Mouse (Mus musculus): ENCODE results near the gene Arsg.

Arsg gene

GRCm38 (mm10) chr11:109544432-109544831 lies 71.3 kb downstream of the Arsg start:
- no peak for DNase-seq (ENCODE audit: low spot score in 2 of 2)

DNA sequence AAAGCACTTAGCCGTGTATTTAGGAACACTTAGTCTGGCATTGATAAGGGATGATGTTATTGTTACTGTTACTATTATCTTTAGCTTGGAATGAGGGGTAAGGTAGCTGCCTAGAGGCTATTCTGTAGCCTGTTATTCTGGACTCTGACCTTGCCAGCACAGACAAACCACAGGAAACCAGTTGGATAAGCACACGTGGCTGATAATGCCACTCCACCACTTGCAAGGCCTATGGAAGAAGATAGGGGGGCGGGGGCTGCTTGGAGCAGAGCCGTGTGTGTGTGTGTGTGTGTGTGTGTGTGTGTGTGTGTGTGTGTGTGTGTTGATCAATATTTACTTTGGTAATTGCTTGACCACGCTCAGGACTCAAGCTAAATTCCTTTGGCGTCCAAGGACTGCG lies 72.1 kb downstream of the Arsg start:
- no peak for DNase-seq (ENCODE audit: low spot score in 2 of 2)

- no peak for DNase-seq (ENCODE audit: low spot score in 2 of 2)
These were observed 72.5 kb downstream of the Arsg start for GRCm38 (mm10) chr11:109545700-109546143.

- DNase-seq (ENCODE audit: low spot score in 2 of 2): no peak
These were observed 73.3 kb downstream of the Arsg start for GRCm38 (mm10) chr11:109546305-109547001.

DNA sequence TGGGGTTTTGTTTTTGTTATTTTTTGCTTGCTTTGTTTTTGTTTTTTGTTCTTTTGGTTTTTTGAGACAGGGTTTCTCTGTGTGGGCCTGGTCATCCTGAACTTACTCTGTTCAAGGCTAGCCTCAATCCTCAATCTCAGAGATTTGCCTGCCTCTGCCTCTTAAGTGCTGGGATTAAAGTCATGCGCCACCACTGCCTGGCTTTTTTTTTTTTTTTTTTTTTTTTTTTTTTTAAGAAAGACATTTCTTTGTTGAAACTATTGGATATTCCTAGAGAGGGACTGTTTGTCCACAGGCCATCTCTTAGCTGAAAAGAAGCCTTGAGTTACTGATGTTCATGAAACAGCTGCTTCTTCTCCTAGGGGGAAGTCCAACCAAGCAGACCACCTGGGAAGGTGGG lies 74.5 kb downstream of the Arsg start:
- no peak for DNase-seq (ENCODE audit: low spot score in 2 of 2)

- no peak for DNase-seq (ENCODE audit: low spot score in 2 of 2)
These were observed 76.6 kb downstream of the Arsg start for GRCm38 (mm10) chr11:109549599-109550290.

DNA sequence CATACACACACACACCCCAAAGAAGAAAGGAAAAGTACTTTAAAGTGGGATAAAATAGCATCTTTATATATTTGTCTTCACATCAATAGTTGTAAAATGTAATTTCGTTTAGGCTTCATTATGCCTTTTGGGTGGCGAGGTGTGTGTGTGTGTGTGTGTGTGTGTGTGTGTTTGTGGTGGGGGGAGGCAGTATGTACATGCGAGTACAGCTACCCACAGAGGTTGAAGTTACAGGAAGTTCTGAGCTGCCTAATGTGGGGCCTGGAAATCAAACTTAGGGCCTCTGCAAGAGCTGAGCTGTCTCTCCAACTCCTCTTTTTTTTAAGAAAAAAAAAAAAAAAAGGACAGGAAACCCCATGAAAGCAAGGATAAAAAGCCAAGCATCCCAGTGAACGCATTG lies 80.7 kb downstream of the Arsg start:
- peak; percentile 12 to 20 for DNase-seq (ENCODE audit: low spot score in 2 of 2)

GRCm38 (mm10) chr11:109554443-109554842 lies 81.3 kb downstream of the Arsg start:
- no peak for DNase-seq (ENCODE audit: low spot score in 2 of 2)

DNA sequence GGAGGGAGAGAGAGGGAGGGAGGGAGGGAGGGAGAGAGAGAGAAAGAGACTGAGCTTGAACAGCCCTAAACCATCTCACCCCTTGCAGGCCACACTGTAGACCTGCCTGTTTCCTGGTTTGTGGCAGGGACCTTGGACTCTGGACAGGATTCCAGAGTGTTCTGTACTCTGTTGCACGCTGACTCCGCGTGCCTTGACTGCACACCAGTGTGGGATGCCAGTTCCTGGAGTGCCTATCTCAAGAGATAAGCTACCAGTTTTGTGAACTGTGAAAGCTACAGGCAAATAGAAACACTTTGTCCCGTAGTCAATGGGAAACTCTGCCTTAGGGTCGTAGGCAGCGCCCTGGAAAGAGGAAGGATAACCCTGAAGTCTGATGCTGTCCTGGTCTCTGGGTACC lies 83.0 kb downstream of the Arsg start:
- DNase-seq (ENCODE audit: low spot score in 2 of 2): no peak

- DNase-seq (ENCODE audit: low spot score in 2 of 2): no peak
These were observed 84.2 kb downstream of the Arsg start for GRCm38 (mm10) chr11:109557419-109557818.

DNA sequence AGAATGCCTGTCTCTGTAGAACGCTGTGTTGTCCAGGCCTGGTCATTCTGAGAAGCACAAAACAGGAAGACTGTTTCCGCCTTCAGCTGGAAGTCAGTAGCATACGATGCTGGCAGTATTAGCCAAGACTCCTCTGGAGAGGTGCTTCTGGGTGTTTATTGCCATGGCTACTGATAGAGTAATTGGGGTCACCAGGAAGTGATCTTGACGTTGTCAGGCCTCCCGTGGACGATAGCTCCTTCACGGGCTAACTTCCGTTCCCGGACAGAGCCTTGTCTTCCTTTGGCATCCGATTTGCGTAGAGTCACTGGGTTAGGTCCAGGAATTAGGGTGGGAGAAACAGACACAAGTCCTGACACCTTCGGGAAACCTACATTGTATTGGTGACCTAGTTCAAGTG lies 86.1 kb downstream of the Arsg start:
- DNase-seq (ENCODE audit: low spot score in 2 of 2): no peak

GRCm38 (mm10) chr11:109560793-109561257 lies 87.7 kb downstream of the Arsg start:
- peak; percentile 69 to 81 for DNase-seq (ENCODE audit: low spot score in 2 of 2)

GRCm38 (mm10) chr11:109561445-109561844 lies 88.3 kb downstream of the Arsg start:
- DNase-seq (ENCODE audit: low spot score in 2 of 2): no peak

DNA sequence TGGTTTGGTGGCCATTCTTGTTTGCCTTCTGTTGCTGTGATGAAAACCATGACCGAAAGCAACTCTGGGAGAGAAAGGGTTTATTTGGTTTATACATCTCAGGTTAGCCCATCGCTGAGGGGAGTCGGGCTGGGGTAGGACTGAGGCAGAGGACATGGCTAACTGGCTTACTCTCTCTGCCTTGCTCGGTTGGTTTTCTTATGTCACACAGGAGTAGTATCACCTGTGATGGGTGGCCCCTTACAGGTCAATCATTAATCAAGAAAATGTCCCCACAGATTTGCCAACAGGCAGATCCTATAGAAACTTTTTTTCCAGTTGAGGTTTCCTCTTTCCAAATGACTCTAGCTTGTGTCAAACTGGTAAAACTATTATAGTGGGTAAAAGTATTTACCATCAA lies 90.5 kb downstream of the Arsg start:
- no peak for DNase-seq (ENCODE audit: low spot score in 2 of 2)

GRCm38 (mm10) chr11:109564466-109565214 lies 91.5 kb downstream of the Arsg start:
- no peak for DNase-seq (ENCODE audit: low spot score in 2 of 2)

DNA sequence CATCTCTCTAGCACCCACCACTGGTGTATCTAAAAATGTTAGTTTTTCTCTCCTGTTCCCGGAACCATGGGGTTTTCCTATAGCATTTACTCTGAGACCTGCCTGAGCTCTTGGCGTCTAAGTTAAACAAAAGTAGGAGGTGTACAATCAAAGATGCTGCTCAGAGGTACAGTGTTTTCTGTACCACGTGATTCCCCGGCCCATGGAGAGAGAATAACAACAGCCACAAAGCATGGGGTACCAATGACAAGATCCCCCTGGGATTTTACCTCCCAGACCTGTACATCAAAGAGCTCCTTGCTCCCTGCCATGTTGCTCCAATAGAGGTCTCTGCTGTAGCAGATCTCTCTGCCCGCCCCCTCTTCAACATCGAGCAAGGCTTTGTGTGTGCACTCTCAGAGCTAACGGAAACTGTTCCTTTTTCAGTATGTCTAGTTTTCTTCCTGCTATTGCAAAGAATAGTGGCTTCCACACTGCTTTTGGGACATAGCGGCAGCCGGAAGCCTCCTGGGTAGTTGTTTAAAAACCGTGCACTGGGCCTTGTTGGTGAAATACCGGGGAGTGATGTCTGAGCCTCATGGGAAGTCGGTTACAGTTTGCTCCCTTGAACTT lies 95.9 kb downstream of the Arsg start:
- DNase-seq (ENCODE audit: low spot score in 2 of 2): no peak

DNA sequence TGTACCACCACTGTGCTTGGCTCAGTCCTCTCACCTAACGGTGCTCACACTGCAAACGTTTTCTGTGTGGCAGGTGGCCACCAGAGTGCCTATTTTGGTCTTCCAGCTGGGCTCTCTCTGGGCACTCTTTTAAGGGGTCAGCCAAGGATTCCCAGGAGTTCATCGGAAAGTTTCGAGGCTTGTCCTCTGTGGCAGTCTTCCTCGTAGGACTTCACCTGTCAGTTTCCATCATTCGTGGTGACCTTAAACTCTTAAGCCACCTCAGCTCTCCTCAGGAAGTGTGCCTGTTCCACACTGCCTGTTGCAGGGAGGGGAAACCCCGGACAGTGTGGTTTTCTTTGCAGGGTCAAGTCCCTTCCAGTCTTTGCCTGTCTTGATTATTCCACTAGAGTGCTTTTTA lies 96.6 kb downstream of the Arsg start:
- DNase-seq (ENCODE audit: low spot score in 2 of 2): no peak

GRCm38 (mm10) chr11:109572051-109572450 lies 98.9 kb downstream of the Arsg start:
- no peak for DNase-seq (ENCODE audit: low spot score in 2 of 2)

- DNase-seq (ENCODE audit: low spot score in 2 of 2): no peak
These were observed 101.4 kb downstream of the Arsg start for GRCm38 (mm10) chr11:109574604-109575003.

DNA sequence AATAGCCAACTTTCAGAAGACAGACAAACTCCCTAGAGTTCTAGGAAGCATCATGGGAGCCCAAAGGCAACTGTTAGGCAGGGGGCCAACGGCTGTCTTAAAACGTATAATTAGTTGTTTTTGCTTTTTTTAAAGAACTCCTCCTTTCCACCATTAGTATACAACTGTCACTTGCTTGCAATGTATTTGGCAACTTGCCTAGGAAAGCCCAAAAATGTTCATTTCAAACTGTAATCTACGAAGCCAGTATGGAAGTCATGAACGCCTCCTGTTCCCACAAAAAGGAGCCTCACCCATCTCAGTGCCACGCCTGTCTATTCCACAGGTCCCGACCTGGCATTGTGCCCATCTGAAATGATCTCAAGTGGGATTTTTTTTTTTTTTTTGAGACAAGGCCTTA lies 102.7 kb downstream of the Arsg start:
- no peak for DNase-seq (ENCODE audit: low spot score in 2 of 2)

DNA sequence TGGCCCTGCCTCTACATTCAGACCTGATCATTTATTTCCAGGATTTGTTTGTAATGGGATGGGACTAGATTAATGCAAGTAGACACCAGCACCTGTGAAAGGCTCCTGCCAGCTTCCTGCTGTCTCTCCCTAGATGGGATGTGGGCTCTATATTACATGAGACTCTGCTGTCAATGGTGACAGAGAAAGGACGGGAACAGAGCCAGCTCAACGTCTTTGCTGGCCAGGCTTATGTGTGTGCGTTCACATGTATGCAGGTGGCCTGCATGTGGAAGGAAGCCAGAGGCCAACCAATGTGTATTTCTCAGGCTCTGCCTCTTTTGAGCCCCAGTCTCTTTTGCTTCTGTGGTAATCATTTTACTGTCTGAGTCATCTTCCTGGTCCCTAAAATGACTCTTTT lies 105.4 kb downstream of the Arsg start:
- no peak for DNase-seq (ENCODE audit: low spot score in 2 of 2)

- no peak for DNase-seq (ENCODE audit: low spot score in 2 of 2)
These were observed 106.8 kb downstream of the Arsg start for GRCm38 (mm10) chr11:109579999-109580398.
